Mouse (Mus musculus): ENCODE results near the gene Mindy4.
A peak's percentile ranks its signal among the peaks of the same experiment; 100 is the strongest.

Gene Mindy4

GRCm38 (mm10) chr6:55356017-55356703 lies 153.0 kb downstream of the Mindy4 start:
- Histone ChIP-seq H3K9me3 (ENCODE audit: low read length) (peaks cover 15% of the 10 kb centered on the region), H3K27me3 (ENCODE audit: insufficient read depth, low read length) (no peaks in the 10 kb centered on the region), H3K4me3 (replicated peaks; ENCODE audit: low read length) (no peak overlapping the region), H3K36me3 (ENCODE audit: insufficient read depth, low read length) (no peaks in the 10 kb centered on the region), H3K4me1 (replicated peaks; ENCODE audit: low read depth, low read length) (no peaks in the 10 kb centered on the region; the same call in 1 of the 2 replicates)
- TF ChIP-seq CTCF (conservative IDR thresholded peaks at IDR 0.05; ENCODE audit: low read length) = no peak

- H3K27me3 ChIP-seq (ENCODE audit: insufficient read depth, low read length) = no peaks in the 10 kb centered on the region
- H3K9me3 ChIP-seq (ENCODE audit: low read length) = peaks cover 15% of the 10 kb centered on the region
- TF ChIP-seq NANOG (IDR thresholded peaks at IDR 0.05; ENCODE audit: borderline replicate concordance, low read length) = no peak
- no peak for TF ChIP-seq POU5F1 (IDR thresholded peaks at IDR 0.05; ENCODE audit: borderline replicate concordance, low read length)
- no peak for TF ChIP-seq CTCF (conservative IDR thresholded peaks at IDR 0.05; ENCODE audit: low read length)
- no peaks in the 10 kb centered on the region; the same call in 1 of the 2 replicates for H3K4me1 ChIP-seq (replicated peaks; ENCODE audit: low read depth, low read length)
- H3K36me3 ChIP-seq (ENCODE audit: insufficient read depth, low read length) = no peaks in the 10 kb centered on the region
- no peak overlapping the region for H3K4me3 ChIP-seq (replicated peaks; ENCODE audit: low read length)
Observed at GRCm38 (mm10) chr6:55356976-55357635, 153.9 kb downstream of the Mindy4 start.

DNA sequence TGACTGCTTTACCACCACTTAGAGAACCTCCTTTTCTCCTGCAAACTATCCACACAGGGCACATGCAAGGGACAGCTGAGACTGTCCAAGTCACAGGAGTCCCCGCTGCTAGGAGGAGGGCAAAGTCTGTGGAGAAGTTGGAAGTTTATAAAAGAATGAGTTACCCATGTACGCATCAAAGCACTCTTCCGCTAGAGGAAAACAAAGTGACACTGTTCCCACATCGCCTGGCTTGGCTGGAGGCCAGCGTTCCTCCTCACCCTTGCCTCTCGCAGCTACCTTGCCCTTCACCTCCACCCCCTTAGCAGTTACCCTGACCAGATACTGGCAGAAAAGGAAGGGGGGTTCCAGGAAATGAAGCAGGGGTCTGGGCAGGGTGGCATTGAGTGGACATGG lies 154.5 kb downstream of the Mindy4 start:
- no peaks in the 10 kb centered on the region for H3K36me3 ChIP-seq (ENCODE audit: insufficient read depth, low read length)
- no peaks in the 10 kb centered on the region; the same call in 1 of the 2 replicates for H3K4me1 ChIP-seq (replicated peaks; ENCODE audit: low read depth, low read length)
- peaks cover 15% of the 10 kb centered on the region for H3K9me3 ChIP-seq (ENCODE audit: low read length)
- H3K4me3 ChIP-seq (replicated peaks; ENCODE audit: low read length) = no peak overlapping the region
- H3K27me3 ChIP-seq (ENCODE audit: insufficient read depth, low read length) = 0 out of 2 replicates have a peak, but pooled peaks cover 2% of the 10 kb centered on the region
- TF ChIP-seq NANOG (IDR thresholded peaks at IDR 0.05; ENCODE audit: borderline replicate concordance, low read length) (no peak), POU5F1 (IDR thresholded peaks at IDR 0.05; ENCODE audit: borderline replicate concordance, low read length) (no peak), CTCF (conservative IDR thresholded peaks at IDR 0.05; ENCODE audit: low read length) (no peak)

GRCm38 (mm10) chr6:55358731-55359143 lies 155.6 kb downstream of the Mindy4 start:
- H3K27me3 ChIP-seq (ENCODE audit: insufficient read depth, low read length) = 0 out of 2 replicates have a peak, but pooled peaks cover 3% of the 10 kb centered on the region
- TF ChIP-seq NANOG (IDR thresholded peaks at IDR 0.05; ENCODE audit: borderline replicate concordance, low read length) = no peak
- peak; percentile 75 for TF ChIP-seq CTCF (conservative IDR thresholded peaks at IDR 0.05; ENCODE audit: low read length)
- no peak overlapping the region for H3K4me3 ChIP-seq (replicated peaks; ENCODE audit: low read length)
- no peaks in the 10 kb centered on the region for H3K36me3 ChIP-seq (ENCODE audit: insufficient read depth, low read length)
- peaks cover 15% of the 10 kb centered on the region for H3K9me3 ChIP-seq (ENCODE audit: low read length)
- H3K4me1 ChIP-seq (replicated peaks; ENCODE audit: low read depth, low read length) = no peaks in the 10 kb centered on the region; the same call in 1 of the 2 replicates

- no peak for TF ChIP-seq POU5F1 (IDR thresholded peaks at IDR 0.05; ENCODE audit: borderline replicate concordance, low read length)
- no peak for TF ChIP-seq NANOG (IDR thresholded peaks at IDR 0.05; ENCODE audit: borderline replicate concordance, low read length)
- TF ChIP-seq CTCF (conservative IDR thresholded peaks at IDR 0.05; ENCODE audit: low read length) = no peak
- no peak overlapping the region for H3K4me3 ChIP-seq (replicated peaks; ENCODE audit: low read length)
- H3K36me3 ChIP-seq (ENCODE audit: insufficient read depth, low read length) = no peaks in the 10 kb centered on the region
- no peaks in the 10 kb centered on the region for H3K4me1 ChIP-seq (replicated peaks; ENCODE audit: low read depth, low read length)
- H3K27me3 ChIP-seq (ENCODE audit: insufficient read depth, low read length) = 0 out of 2 replicates have a peak, but pooled peaks cover 3% of the 10 kb centered on the region
- no peaks in the 10 kb centered on the region for H3K9me3 ChIP-seq (ENCODE audit: low read length)
Observed at GRCm38 (mm10) chr6:55362663-55363062, 159.5 kb downstream of the Mindy4 start.

- H3K36me3 ChIP-seq (ENCODE audit: insufficient read depth, low read length) = no peaks in the 10 kb centered on the region
- no peak for TF ChIP-seq CTCF (conservative IDR thresholded peaks at IDR 0.05; ENCODE audit: low read length)
- TF ChIP-seq POU5F1 (IDR thresholded peaks at IDR 0.05; ENCODE audit: borderline replicate concordance, low read length) = no peak
- TF ChIP-seq NANOG (IDR thresholded peaks at IDR 0.05; ENCODE audit: borderline replicate concordance, low read length) = no peak
- H3K4me1 ChIP-seq (replicated peaks; ENCODE audit: low read depth, low read length) = no peaks in the 10 kb centered on the region
- H3K9me3 ChIP-seq (ENCODE audit: low read length) = peaks cover 5% of the 10 kb centered on the region; the same call in 1 of the 2 replicates
- no peak overlapping the region for H3K4me3 ChIP-seq (replicated peaks; ENCODE audit: low read length)
- 0 out of 2 replicates have a peak, but pooled peaks cover 3% of the 10 kb centered on the region for H3K27me3 ChIP-seq (ENCODE audit: insufficient read depth, low read length)
Observed at GRCm38 (mm10) chr6:55367126-55367525, 163.9 kb downstream of the Mindy4 start.
